8 mouse cellular contexts compared by ENCODE assay signal in the genomic region with DNA sequence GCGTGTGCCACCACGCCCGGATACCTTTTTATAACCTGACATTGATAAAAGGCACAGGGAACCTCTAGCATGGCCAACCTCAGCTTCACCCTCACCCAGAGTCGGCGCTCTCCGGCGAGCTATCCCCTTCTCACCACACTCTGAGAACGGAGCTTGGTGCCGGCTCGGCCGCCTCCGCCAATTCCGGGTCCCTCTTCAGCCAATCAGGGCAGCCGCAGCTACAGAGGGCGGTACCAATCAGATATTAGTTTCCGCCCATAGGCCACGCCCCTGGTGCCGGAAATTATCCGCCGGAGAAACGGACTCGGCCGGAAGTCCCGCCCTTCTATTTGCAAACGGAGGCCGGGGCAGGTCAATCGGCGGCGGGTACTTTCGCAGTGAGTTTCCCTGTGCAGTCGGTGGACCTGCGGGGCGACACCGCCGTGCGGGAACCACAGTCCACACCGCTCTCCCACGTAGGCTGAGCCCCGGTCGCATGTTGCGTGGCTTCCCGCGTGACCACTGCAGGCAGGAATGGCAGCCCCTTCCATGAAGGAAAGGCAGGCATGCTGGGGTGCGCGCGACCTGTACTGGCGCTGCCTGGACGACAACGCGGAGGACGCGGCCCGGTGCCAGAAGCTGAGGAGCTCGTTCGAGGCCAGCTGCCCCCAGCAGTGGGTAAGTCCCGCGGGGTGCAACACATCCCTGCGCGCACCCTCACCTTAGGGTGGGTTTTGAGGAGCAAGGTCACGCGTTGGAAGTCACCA. TPM values are rescaled to one million over a fixed set of nuclear protein-coding genes. Genes with fewer than 3 reads are reported as not detected.
DNase-seq lines count a peak whose midpoint lies in the region; ATAC-seq and TF ChIP-seq lines count a peak whose summit lies in the region.

A gene (plus strand): TSS at position 342 of the 746 bp plus-strand sequence.

- peaks cover 2% of the 10 kb centered on the region for H3K4me1 ChIP-seq in bone marrow, adult 2 months (ENCODE audit: control insufficient read depth, insufficient read depth, low read length)
- peaks cover 18% of the 10 kb centered on the region for H3K4me1 ChIP-seq in embryonic facial prominence, embryonic 15.5 days
- H3K4me1 ChIP-seq in limb, embryonic 14.5 days (ENCODE audit: control insufficient read depth, insufficient read depth, low read length): peaks cover 10% of the 10 kb centered on the region
- peaks cover 4% of the 10 kb centered on the region; the same call in 1 of the 2 replicates for H3K4me1 ChIP-seq in midbrain, postnatal 0 days (ENCODE audit: insufficient read depth, low read length)

- H3K27ac ChIP-seq in bone marrow, adult 2 months (ENCODE audit: control insufficient read depth, insufficient read depth, low read depth, low read length, poor library complexity): peak within 1 kb of the TSS; percentile 72
- peak within 1 kb of the TSS; percentile 79 for H3K27ac ChIP-seq in embryonic facial prominence, embryonic 15.5 days (replicated peaks)
- H3K27ac ChIP-seq in limb, embryonic 14.5 days (replicated peaks; ENCODE audit: low read depth, low read length): peak within 1 kb of the TSS; percentile 70
- H3K27ac ChIP-seq in midbrain, postnatal 0 days (ENCODE audit: low read depth, low read length): peak within 1 kb of the TSS; percentile 76

- TF ChIP-seq POLR2A in bone marrow, adult 2 months (IDR thresholded peaks at IDR 0.05; ENCODE audit: borderline replicate concordance, control insufficient read depth, low read depth, low read length): peak; percentile 63; the same call in 1 of the 2 replicates
- 0 out of 2 replicates have a peak, but pooled peaks have one; percentile 17 for TF ChIP-seq POLR2A in limb, embryonic 14.5 days (IDR thresholded peaks at IDR 0.05; ENCODE audit: borderline replicate concordance, extremely low read depth, insufficient read depth, insufficient read length)

- TF ChIP-seq CTCF in bone marrow, adult 2 months (IDR thresholded peaks at IDR 0.05; ENCODE audit: control insufficient read depth, insufficient read depth, low read length): no peak
- no peak for TF ChIP-seq CTCF in midbrain, postnatal 0 days (IDR thresholded peaks at IDR 0.05)

- ATAC-seq in embryonic facial prominence, embryonic 15.5 days (ENCODE audit: insufficient number of reproducible peaks, low FRiP score, low TSS enrichment, low read depth): peak; percentile 97
- peak; percentile 99 for ATAC-seq in limb, embryonic 14.5 days (ENCODE audit: low FRiP score, low read depth)
- peak; percentile 97 for ATAC-seq in midbrain, postnatal 0 days (ENCODE audit: low FRiP score)

- peak within 1 kb of the TSS; percentile 80 for H3K4me2 ChIP-seq in embryonic facial prominence, embryonic 15.5 days (replicated peaks)
- peak within 1 kb of the TSS; percentile 89 for H3K4me2 ChIP-seq in limb, embryonic 14.5 days (replicated peaks; ENCODE audit: low read depth, low read length, severe bottlenecking)
- H3K4me2 ChIP-seq in midbrain, postnatal 0 days (ENCODE audit: low read depth, low read length, poor library complexity, severe bottlenecking): peak within 1 kb of the TSS; percentile 78

- no peaks in the 10 kb centered on the region for H3K9me3 ChIP-seq in embryonic facial prominence, embryonic 15.5 days (replicated peaks)
- no peaks in the 10 kb centered on the region for H3K9me3 ChIP-seq in limb, embryonic 14.5 days (ENCODE audit: control insufficient read depth, low read length)
- no peaks in the 10 kb centered on the region for H3K9me3 ChIP-seq in midbrain, postnatal 0 days (ENCODE audit: low read length)

- H3K9ac ChIP-seq in embryonic facial prominence, embryonic 15.5 days: peak within 1 kb of the TSS; percentile 86
- peak within 1 kb of the TSS; percentile 83 for H3K9ac ChIP-seq in limb, embryonic 14.5 days (ENCODE audit: low read depth, low read length, severe bottlenecking)
- H3K9ac ChIP-seq in midbrain, postnatal 0 days (replicated peaks; ENCODE audit: low read length, poor library complexity, severe bottlenecking): peak within 1 kb of the TSS; percentile 72

- H3K4me3 ChIP-seq in bone marrow, adult 2 months (replicated peaks; ENCODE audit: control insufficient read depth, low read depth, low read length): peak within 1 kb of the TSS; percentile 100
- H3K4me3 ChIP-seq in embryonic facial prominence, embryonic 15.5 days (replicated peaks): peak within 1 kb of the TSS; percentile 95
- H3K4me3 ChIP-seq in limb, embryonic 14.5 days (replicated peaks; ENCODE audit: low read length): peak within 1 kb of the TSS; percentile 74
- peak within 1 kb of the TSS; percentile 71 for H3K4me3 ChIP-seq in midbrain, postnatal 0 days (ENCODE audit: low read depth, low read length)

- no peaks in the 10 kb centered on the region for H3K27me3 ChIP-seq in embryonic facial prominence, embryonic 15.5 days
- no peaks in the 10 kb centered on the region for H3K27me3 ChIP-seq in limb, embryonic 14.5 days (ENCODE audit: control insufficient read depth, insufficient read depth, low read length)
- no peaks in the 10 kb centered on the region for H3K27me3 ChIP-seq in midbrain, postnatal 0 days (ENCODE audit: insufficient read depth, low read length)

- DNase-seq in 416B (ENCODE audit: low read depth): peak; percentile 97
- DNase-seq in heart, adult 8-10 months (ENCODE audit: low spot score): peak; percentile 99
- DNase-seq in kidney, adult 9 months: peak; percentile 99
- DNase-seq in limb, embryonic 14.5 days (ENCODE audit: low spot score): peak; percentile 98
- peak; percentile 98 for DNase-seq in midbrain, postnatal 0 days (ENCODE audit: low spot score)
- peak; percentile 95 to 97 for DNase-seq in spleen, postnatal 14 days (ENCODE audit: low spot score in 2 of 2)

- WGBS in bone marrow, adult 2 months: under 1% methylated on average over 61 of the region's 61 CpGs
- WGBS in embryonic facial prominence, embryonic 15.5 days: under 1% methylated on average over 61 of the region's 61 CpGs
- under 1% methylated on average over 61 of the region's 61 CpGs for WGBS in limb, embryonic 14.5 days
- WGBS in midbrain, postnatal 0 days: under 1% methylated on average over 61 of the region's 61 CpGs

- H3K36me3 ChIP-seq in embryonic facial prominence, embryonic 15.5 days: peaks cover 16% of the 10 kb centered on the region
- peaks cover 24% of the 10 kb centered on the region for H3K36me3 ChIP-seq in limb, embryonic 14.5 days (ENCODE audit: control insufficient read depth, insufficient read depth, low read length)
- peaks cover 14% of the 10 kb centered on the region for H3K36me3 ChIP-seq in midbrain, postnatal 0 days (ENCODE audit: insufficient read depth, low read length)

RNA-seq across cellular contexts. Expression of the gene that starts here (rescaled TPM):
- 7.6 and 10.1 TPM in 2 replicates for polyA plus RNA-seq in bone marrow, adult 2 months (2011; ENCODE audit: insufficient read depth, insufficient read length, low replicate concordance, missing spikeins)
- 44.8 and 48.9 TPM in 2 replicates for polyA plus RNA-seq in embryonic facial prominence, embryonic 15.5 days (2015; fragmentation: Nextera tagmentation; extraction: Ambion mirVana)
- 10 to 100 TPM; 22.1 to 35.2 (median 27.6) TPM for total RNA-seq in heart, adult 8-10 months (2022)
- 38.9 and 46.5 TPM in 2 replicates for polyA plus RNA-seq in limb, embryonic 14.5 days (2012; rRNA removed)
- 48.5 and 51.1 TPM in 2 replicates for polyA plus RNA-seq in limb, embryonic 14.5 days (2014; fragmentation: Nextera tagmentation; extraction: Ambion mirVana)
- 11.2 and 22.8 TPM in 2 replicates for total RNA-seq in midbrain, postnatal 0 days (2014; rRNA removed)
- polyA plus RNA-seq in midbrain, postnatal 0 days (2015; fragmentation: Nextera tagmentation; extraction: Ambion mirVana): 44.9 and 45.1 TPM in 2 replicates

Comparison
In these comparisons a context has a peak if more than half of its experiments do, and no peak if none do; other contexts are left out.
1. Peak in every context shown above with its lines: DNase-seq, ATAC-seq, H3K4me3 ChIP-seq and H3K27ac ChIP-seq.